Mouse (Mus musculus): Measurements from ENCODE around the gene Sval3.

- no peak for TF ChIP-seq CTCF (IDR thresholded peaks at IDR 0.05; ENCODE audit: low read depth)
- no peak for TF ChIP-seq EP300 (optimal IDR thresholded peaks at IDR 0.05)
Measured at GRCm38 (mm10) chr6:41967840-41968239, at the start of gene Sval3.
